Mouse (Mus musculus) ovary, adult 18-20 months (tissue): ENCODE measurements around the gene Dera.

Experiments
- DNase-seq: peaks from one replicate; pipeline ENCODE4 v3.0.0; 2022; ENCODE audit warnings: low spot score, mixed read lengths

Dera gene

DNA sequence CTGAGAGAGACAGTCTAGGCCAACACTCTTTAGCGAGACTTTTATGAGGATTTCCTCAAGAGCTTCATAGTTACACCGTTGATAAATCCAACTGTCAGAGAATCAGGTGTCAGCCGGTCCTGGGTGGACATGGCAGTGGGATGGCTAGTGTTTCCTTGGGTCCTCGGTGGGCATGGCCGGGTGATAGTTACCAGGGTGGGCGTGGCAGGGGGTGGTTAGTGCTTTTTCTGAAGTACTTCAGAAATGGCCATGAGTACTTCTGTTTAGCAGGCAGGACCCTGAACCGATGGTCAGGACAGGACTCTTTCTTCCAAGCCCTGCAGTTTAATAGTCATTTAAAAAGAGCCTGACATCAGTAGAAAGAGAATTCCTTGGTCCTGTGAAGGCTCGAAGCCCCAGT lies 52.5 kb downstream of the Dera start:
- DNase-seq: no peak

GRCm38 (mm10) chr6:137807296-137807695 lies 53.0 kb downstream of the Dera start:
- no peak for DNase-seq

- no peak for DNase-seq
Observed at GRCm38 (mm10) chr6:137808706-137809105, 54.4 kb downstream of the Dera start.

DNA sequence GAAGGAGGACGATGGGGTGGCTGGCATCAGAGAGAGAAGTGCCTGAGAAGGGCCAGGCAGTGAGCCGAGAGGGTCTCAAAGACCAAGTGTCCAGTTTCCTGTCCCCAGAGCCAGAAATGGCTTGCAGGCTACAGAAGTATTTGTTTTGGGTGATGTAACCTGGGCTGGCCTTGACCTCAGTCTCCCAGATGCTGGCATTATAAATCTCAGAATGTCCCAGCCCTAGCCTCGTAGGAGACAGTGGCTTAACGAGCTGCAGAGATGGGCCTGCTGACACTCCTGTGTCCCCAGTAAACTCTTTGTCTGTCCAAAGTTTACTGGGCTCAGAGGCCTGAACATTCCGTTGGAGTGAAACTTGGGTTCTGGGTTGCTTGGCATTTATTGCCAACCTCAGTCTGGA lies 55.8 kb downstream of the Dera start:
- DNase-seq: no peak

DNA sequence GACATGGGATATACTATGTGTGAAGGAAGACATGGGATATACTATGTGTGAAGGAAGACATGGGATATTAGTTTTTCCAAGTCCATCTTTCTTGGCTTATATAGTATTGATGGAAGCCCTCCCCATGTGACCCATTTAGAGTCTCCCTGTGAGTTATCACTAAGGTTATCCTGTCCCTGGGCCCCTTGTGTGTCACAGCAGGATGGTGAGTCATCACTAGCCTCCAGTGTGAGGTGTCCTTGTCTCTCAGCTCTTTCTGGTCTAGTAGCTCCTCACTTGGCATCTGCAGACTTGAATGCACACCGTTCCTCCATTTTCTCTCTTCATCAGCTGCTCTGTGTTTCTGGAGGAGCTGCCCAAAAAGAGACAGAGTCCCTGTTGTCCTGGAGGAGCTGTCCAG lies 59.7 kb downstream of the Dera start:
- DNase-seq: no peak

DNA sequence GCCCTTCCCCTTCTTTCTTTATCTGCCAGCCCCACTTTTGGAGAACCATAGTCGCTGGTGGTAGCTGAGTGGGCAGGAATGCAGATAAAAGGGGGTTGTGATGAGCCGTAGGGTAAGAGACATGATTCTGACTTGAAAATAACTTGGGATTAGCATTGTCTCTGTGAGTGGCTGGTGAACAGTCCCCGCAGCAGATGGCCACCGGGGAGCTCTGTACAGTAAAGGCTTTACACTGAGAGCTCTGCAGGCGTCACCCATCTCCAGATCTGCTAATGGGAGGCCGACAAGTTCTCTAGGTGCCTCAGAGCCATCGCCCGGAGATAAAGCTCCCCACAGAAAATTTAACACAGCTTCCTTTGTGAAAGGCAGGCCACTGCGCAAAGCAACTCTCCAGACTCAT lies 62.2 kb downstream of the Dera start:
- no peak for DNase-seq

GRCm38 (mm10) chr6:137822550-137822949 lies 68.2 kb downstream of the Dera start:
- no peak for DNase-seq

DNA sequence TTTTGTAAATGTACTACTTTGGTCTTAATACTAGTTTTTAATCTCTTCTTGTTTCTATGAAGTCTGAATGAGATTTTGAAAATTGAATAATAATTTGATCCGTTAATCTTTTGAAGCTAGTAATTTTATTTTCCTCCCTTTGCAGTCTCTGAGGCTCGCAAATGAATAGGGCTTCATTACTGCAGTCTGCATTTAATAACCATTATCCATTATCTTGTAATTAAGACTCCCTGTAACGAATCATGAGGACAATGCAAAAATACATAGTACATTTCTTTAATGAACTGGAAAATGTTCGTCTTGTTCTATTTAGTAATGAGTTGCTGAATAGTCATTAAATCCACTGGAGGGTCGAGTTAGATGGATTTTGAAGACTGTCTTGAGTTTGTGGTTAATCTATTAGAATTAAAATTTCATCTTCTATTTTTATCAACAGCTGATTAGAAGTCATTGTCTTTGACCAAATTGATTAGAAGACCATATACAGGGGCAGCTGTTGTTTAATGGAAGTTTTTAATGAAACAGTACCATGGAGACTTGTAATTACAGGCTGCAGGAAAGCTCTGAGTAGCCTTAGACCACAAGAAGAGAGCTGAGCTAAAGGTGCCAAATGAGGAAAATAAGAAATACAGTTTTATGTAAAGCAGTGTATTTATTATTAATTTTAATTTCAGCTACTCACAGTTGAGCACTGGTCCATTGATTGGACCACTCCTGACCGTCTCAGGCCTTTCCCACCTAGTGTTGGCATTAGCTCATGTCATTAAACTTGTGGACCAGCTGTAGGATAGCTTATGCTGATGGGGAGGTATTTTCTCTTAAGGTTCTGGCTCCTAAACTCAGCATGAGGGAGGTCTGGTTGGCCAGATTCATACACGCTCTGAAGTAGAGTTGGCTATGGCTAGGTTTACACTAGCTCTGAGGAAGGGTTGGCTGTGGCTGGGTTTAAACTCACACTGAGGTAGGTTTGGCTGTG lies 70.0 kb downstream of the Dera start:
- DNase-seq: no peak

GRCm38 (mm10) chr6:137825022-137825613 lies 70.8 kb downstream of the Dera start:
- no peak for DNase-seq

DNA sequence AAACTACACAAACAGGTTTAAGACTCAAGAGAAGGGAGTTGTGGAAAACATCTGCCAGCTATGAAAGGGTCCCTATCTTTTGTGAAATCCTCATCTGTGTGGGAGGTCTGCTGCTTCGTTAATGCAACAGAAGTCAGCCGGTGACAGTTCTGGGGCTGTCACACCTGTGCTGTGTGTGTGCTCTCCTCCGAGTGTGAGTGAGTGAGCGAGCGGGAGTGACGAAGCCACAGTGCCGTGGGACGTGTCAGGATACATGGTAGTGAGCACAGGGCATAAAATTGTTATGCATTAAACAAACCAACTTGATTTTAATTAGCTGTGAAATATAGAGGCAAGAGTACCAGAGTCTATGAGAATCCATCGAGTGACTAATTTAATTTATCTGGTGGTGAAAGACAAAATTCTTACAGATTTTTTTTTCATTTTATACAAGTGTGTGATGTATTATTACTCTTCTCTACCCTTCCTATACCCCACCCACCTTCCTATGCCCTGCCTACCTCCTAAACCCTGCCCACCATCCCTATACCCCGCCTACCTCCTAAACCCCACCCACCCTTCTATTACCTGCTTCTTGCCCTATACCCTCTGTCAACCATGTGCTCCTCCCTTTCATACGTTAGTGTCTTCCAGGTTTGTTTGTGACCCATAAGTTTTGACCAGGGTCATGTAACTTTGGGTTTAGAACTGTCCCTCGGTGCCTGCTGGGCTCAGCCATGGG lies 74.9 kb downstream of the Dera start:
- DNase-seq: no peak

DNA sequence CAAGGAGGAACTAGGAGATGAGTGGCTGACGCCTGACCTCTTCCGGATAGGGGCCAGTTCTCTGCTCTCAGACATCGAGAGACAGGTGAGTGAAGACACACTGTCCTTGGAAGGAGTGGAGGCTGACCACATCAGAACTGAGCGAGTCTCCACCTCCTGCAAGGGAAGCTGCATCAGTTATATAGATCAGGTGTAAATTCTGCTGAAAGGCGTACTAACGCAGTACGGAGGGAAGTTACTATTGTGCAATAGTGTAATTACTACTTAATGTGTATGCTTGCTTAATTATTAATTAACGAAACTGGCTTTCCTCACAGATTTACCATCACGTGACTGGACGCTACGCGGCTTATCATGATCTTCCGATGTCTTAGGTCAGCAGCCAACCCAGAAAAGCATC lies 82.5 kb downstream of the Dera start:
- no peak for DNase-seq

DNA sequence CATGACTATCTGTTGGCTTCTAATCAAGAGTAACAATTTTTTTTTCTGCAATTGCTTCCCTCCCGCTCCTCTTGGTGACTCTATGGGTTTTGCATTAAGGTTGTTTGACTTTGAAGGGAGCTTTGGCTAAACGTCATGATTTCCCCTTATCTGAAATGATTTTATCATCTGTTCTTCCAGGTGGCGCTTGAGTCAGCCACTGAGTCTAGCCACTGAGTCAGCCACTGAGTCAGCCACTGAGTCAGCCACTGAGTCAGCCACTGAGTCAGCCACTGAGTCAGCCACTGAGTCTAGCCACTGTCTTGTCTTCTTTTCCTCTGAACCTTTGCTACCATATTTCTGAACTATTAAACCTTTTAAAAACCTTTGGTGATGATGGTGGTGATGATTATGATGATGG lies 89.0 kb downstream of the Dera start:
- DNase-seq: no peak

GRCm38 (mm10) chr6:137857198-137858194 lies 103.2 kb downstream of the Dera start:
- DNase-seq: no peak

DNA sequence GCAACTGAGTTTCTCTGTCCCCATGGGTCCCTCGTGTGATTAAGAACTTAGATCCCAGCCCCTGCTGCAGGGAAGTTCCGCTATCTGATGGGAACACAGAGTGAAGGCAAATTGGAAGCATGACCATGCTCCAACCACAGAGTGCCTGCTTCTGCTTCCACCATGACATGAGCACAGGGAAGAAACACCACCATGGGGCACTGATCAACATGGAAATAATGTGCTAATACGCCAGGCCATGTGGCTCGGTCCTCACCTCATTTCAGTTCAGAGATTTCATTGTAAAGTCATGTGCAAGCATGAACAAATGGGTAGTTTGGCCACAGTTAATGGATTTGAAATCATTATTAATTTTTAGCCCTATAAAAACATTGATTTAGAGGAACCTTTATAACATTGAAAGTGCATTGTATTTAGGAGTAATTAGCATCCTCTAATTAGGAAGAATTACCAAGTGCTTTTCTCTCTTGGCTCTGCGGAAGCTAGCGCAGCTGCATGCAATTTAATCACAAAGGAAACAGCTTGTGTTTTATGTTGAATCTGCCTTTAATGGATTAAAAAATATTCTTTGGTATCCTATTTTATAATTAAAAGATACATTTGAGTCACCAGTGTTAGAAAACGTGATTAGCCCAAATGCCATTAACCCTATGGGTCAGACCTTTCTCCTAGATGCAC lies 115.7 kb downstream of the Dera start:
- no peak for DNase-seq

- DNase-seq: no peak
Observed at GRCm38 (mm10) chr6:137870667-137871066, 116.3 kb downstream of the Dera start.

DNA sequence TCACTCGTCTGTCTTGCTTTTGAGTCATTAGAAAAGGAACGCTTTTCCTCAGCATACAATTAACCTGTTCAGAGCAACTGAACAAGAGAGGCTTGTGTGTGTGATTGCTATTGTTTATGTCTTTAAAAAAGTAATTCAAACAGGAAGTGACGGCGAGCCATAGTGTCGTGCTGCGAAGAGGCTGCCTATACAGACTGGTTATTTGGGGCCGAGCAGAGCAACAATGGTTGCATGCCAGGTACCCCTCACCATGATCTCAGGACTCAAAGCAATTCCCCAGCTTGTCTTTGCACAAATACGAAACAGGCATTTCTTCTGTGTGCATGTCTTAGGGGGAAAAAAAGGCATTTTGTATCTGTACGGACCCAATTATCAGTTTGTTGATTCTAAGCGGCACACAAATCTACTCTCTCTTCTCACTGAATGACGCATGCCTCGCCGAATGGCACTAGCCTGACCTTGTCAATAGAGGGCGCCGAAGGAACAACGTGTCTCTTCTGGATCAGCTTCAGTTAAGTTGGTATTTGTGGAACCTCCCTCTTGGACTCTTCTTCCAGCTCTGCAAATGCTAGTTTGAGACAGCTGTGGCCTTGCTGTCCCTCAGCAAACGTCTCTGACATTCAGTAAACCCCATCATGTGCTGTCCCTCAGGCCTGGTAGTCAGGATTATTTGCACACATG lies 117.8 kb downstream of the Dera start:
- peak; percentile 19 for DNase-seq

GRCm38 (mm10) chr6:137874471-137875244 lies 120.3 kb downstream of the Dera start:
- no peak for DNase-seq

DNA sequence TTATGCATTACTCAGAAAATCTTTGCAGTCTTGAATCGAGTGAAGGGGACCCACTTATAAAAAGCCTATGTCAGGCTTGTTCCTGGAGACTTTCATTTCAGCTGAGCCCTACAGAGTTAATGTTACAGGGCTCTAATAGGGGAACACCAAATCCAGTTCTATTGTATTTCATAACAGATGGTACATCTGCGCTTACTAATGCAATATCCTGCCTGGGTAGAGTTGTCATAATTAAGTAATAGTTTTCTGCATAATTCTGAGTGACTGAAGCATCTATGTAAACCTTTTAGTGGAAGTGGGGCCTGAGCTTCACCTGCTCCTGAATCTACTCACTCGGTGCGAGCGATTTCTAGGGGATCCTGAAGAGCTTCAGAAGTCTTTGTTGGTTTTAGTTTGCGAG lies 131.3 kb downstream of the Dera start:
- DNase-seq: no peak

DNA sequence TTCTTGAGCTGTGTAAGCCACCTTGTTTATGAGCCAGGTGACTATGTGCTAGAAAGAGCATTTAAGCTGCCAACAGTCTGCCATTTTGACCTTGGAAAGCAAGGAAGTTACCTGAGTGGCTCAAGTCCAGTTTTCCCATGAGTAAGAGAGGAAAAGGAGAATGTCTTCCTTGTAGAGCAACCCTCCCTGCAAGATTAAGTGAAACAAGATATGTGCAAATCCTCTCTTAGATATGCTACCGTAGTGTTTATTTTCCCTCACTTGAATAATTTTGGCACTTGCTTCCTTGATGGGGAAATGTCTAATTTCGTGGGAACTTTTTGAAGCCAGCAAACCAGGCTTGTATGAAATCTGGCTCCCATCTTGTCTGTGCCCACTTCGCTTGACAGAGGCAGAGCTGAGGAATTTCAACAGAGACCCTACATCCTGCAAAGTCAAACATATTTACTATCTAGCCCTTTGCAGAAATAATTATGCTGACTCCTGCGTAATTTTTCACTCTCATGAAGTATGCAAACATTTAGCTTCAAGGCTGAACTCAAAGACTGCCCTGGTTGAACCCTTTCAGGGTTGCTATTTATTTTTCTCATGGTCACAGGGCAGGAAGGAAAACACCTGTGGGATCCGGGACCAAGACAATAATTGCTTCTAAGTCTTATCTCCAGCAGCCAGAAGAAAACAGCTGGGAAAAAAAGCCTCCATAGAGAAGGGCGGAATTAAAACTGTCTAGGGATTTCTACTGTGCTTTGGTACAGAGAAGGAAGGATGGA lies 132.0 kb downstream of the Dera start:
- no peak for DNase-seq
